Mouse (Mus musculus) lung, postnatal 0 days (tissue): ENCODE measurements around the gene Cd3e.

ENCODE experiments used
- CTCF ChIP-seq: IDR thresholded peaks from 2 replicates; pipeline ENCODE4 v1.5.1; 2016; ENCODE audit warnings: antibody characterized with exemption, mild to moderate bottlenecking
- EP300 ChIP-seq: IDR thresholded peaks from 2 replicates; pipeline ENCODE4 v1.6.1; 2016; ENCODE audit warnings: antibody characterized with exemption, mild to moderate bottlenecking, control low read depth

- no peak for TF ChIP-seq EP300
- no peak for TF ChIP-seq CTCF
Observed at GRCm38 (mm10) chr9:44993268-44993667, 16.2 kb downstream of the Cd3e start.
